Mouse (Mus musculus) CH12.LX (cell line): ENCODE data around the gene Kyat1. TPM values are rescaled to one million over a fixed set of nuclear protein-coding genes. Genes with fewer than 3 reads are reported as not detected.

Source experiments
- DNase-seq: peaks from one replicate; pipeline ENCODE4 v3.0.0-alpha.2; 2013; ENCODE audit errors: extremely low read depth
- H3K27ac ChIP-seq: 2 replicates; pipeline ENCODE4 v1.5.1; 2012; ENCODE audit warnings: low read depth, mild to moderate bottlenecking, control low read depth, moderate library complexity; ENCODE audit not compliant: insufficient read depth
- H3K27me3 ChIP-seq: replicated peaks from 2 replicates; pipeline ENCODE3; 2012; ENCODE audit warnings: inconsistent platforms
- H3K36me3 ChIP-seq, 2 experiments: replicated peaks in 1 of 2; 2 replicates each; pipeline versions ENCODE3 to v1.6.1; 2012; ENCODE audit warnings: inconsistent platforms in 1 of 2, low read length in 1 of 2, mild to moderate bottlenecking in 1 of 2, mixed read lengths in 1 of 2, moderate library complexity in 1 of 2; ENCODE audit not compliant: control insufficient read depth in 1 of 2, insufficient read depth in 1 of 2
- H3K4me1 ChIP-seq, 2 experiments: 2 replicates each; pipeline ENCODE4 v1.6.1; 2012; ENCODE audit warnings: inconsistent platforms in 1 of 2, moderate library complexity in 1 of 2; ENCODE audit not compliant: insufficient read depth in 2 of 2, control insufficient read depth in 1 of 2
- H3K4me2 ChIP-seq: 2 replicates; pipeline ENCODE4 v1.6.1; 2012; ENCODE audit warnings: low read depth, mild to moderate bottlenecking, control low read depth; ENCODE audit not compliant: poor library complexity, insufficient read depth, severe bottlenecking
- H3K4me3 ChIP-seq, 3 experiments: fragments of 150-350 bp in 1 of 3; sonication (generic) in 1 of 3; replicated peaks in 1 of 3; 2 replicates each; pipeline versions ENCODE3 to v1.5.1; 2011 to 2012; ENCODE audit warnings: low read depth in 2 of 3, low read length in 2 of 3, mild to moderate bottlenecking in 2 of 3, moderate library complexity in 2 of 3, control low read depth in 1 of 3, improper control_type of control experiment in 1 of 3, inconsistent platforms in 1 of 3, mixed read lengths in 1 of 3; ENCODE audit not compliant: poor library complexity in 1 of 3
- H3K79me2 ChIP-seq: replicated peaks from 2 replicates; pipeline ENCODE4 v1.6.1; 2012; ENCODE audit warnings: mild to moderate bottlenecking, moderate library complexity; ENCODE audit not compliant: control insufficient read depth, poor library complexity, insufficient read depth, severe bottlenecking; ENCODE audit errors: extremely low read depth
- H3K9ac ChIP-seq: 2 replicates; pipeline ENCODE4 v1.6.1; 2012; ENCODE audit warnings: low read depth, mild to moderate bottlenecking, control low read depth, moderate library complexity; ENCODE audit not compliant: insufficient read depth
- H3K9me3 ChIP-seq: replicated peaks from 2 replicates; pipeline ENCODE3; 2012; ENCODE audit warnings: low read length, inconsistent platforms, mixed read lengths
- BHLHE40 ChIP-seq: IDR thresholded peaks from 2 replicates; pipeline ENCODE4 v1.6.1; 2011; ENCODE audit warnings: mild to moderate bottlenecking, low read depth, low read length, improper control_type of control experiment
- CHD1 ChIP-seq: IDR thresholded peaks from 2 replicates; pipeline ENCODE4 v1.6.1; 2012; ENCODE audit warnings: low read depth, low read length, improper control_type of control experiment, inconsistent platforms
- CTCF ChIP-seq, 2 experiments: IDR thresholded peaks in 1 of 2; conservative IDR thresholded peaks in 1 of 2; 2 replicates each; pipeline ENCODE4 v1.5.1; 2011 to 2012; ENCODE audit warnings: low read depth in 2 of 2, low read length in 2 of 2, improper control_type of control experiment in 1 of 2, inconsistent platforms in 1 of 2, mild to moderate bottlenecking in 1 of 2, moderate library complexity in 1 of 2
- E2F4 ChIP-seq: IDR thresholded peaks from 2 replicates; pipeline ENCODE4 v1.6.1; 2011; ENCODE audit warnings: low read depth, low read length, improper control_type of control experiment; ENCODE audit not compliant: insufficient replicate concordance
- ELF1 ChIP-seq: IDR thresholded peaks from 2 replicates; pipeline ENCODE4 v1.6.1; 2014; ENCODE audit warnings: low read depth, mild to moderate bottlenecking, inconsistent platforms, low read length, improper control_type of control experiment
- EP300 ChIP-seq: IDR thresholded peaks from 2 replicates; pipeline ENCODE4 v1.6.1; 2011; ENCODE audit warnings: low read length, improper control_type of control experiment
- GABPA ChIP-seq: IDR thresholded peaks from 2 replicates; pipeline ENCODE4 v1.6.1; 2012; ENCODE audit warnings: low read depth, low read length, improper control_type of control experiment, inconsistent platforms; ENCODE audit not compliant: insufficient replicate concordance
- HCFC1 ChIP-seq: IDR thresholded peaks from 2 replicates; pipeline ENCODE4 v1.6.1; 2012; ENCODE audit warnings: low read depth, mild to moderate bottlenecking, inconsistent platforms, low read length, improper control_type of control experiment
- IRF4 ChIP-seq: IDR thresholded peaks from 2 replicates; pipeline ENCODE4 v1.6.1; 2014; ENCODE audit warnings: low read depth, mild to moderate bottlenecking, inconsistent platforms, low read length, improper control_type of control experiment
- JUN ChIP-seq: IDR thresholded peaks from 2 replicates; pipeline ENCODE4 v1.6.1; 2011; ENCODE audit warnings: low read depth, mild to moderate bottlenecking, low read length, improper control_type of control experiment, moderate library complexity; ENCODE audit not compliant: insufficient read depth
- JUND ChIP-seq: conservative IDR thresholded peaks from 2 replicates; pipeline ENCODE4 v1.6.1; 2011; ENCODE audit warnings: low read depth, low read length, improper control_type of control experiment
- KAT2A ChIP-seq: IDR thresholded peaks from 2 replicates; pipeline ENCODE4 v1.6.1; 2012; ENCODE audit warnings: low read length, improper control_type of control experiment, inconsistent platforms; ENCODE audit not compliant: insufficient replicate concordance
- MAFK ChIP-seq: IDR thresholded peaks from 2 replicates; pipeline ENCODE4 v1.6.1; 2011; ENCODE audit warnings: low read length, improper control_type of control experiment; ENCODE audit not compliant: insufficient replicate concordance
- MAX ChIP-seq: IDR thresholded peaks from 2 replicates; pipeline ENCODE4 v1.6.1; 2011; ENCODE audit warnings: low read length, improper control_type of control experiment
- MAZ ChIP-seq: IDR thresholded peaks from 2 replicates; pipeline ENCODE4 v1.6.1; 2012; ENCODE audit warnings: low read depth, mild to moderate bottlenecking, inconsistent platforms, low read length, improper control_type of control experiment, moderate library complexity
- MEF2A ChIP-seq: IDR thresholded peaks from 2 replicates; pipeline ENCODE4 v1.6.1; 2014; ENCODE audit warnings: low read depth, mild to moderate bottlenecking, inconsistent platforms, low read length, improper control_type of control experiment, borderline replicate concordance
- MYC ChIP-seq: IDR thresholded peaks from 2 replicates; pipeline ENCODE4 v1.6.1; 2011; ENCODE audit warnings: low read depth, mild to moderate bottlenecking, improper control_type of control experiment, low read length
- NELFE ChIP-seq: IDR thresholded peaks from 2 replicates; pipeline ENCODE4 v1.6.1; 2011; ENCODE audit warnings: low read depth, low read length, improper control_type of control experiment
- NRF1 ChIP-seq: IDR thresholded peaks from 2 replicates; pipeline ENCODE4 v1.6.1; 2014; ENCODE audit warnings: low read depth, mild to moderate bottlenecking, inconsistent platforms, low read length, improper control_type of control experiment, moderate library complexity
- PAX5 ChIP-seq: IDR thresholded peaks from 2 replicates; pipeline ENCODE4 v1.6.1; 2012; ENCODE audit warnings: low read length, inconsistent platforms, mixed read lengths
- POLR2A ChIP-seq: IDR thresholded peaks from 2 replicates; pipeline ENCODE4 v1.6.1; 2011; ENCODE audit warnings: low read depth, mild to moderate bottlenecking, improper control_type of control experiment, low read length
- RCOR1 ChIP-seq: conservative IDR thresholded peaks from 2 replicates; pipeline ENCODE4 v1.6.1; 2012; ENCODE audit warnings: low read depth, mild to moderate bottlenecking, inconsistent platforms, low read length, improper control_type of control experiment
- SIN3A ChIP-seq: IDR thresholded peaks from 2 replicates; pipeline ENCODE4 v1.6.1; 2012; ENCODE audit warnings: low read length, improper control_type of control experiment, inconsistent platforms
- TCF12 ChIP-seq: IDR thresholded peaks from 2 replicates; pipeline ENCODE4 v1.6.1; 2014; ENCODE audit warnings: low read depth, mild to moderate bottlenecking, inconsistent platforms, low read length, improper control_type of control experiment
- UBTF ChIP-seq: IDR thresholded peaks from 2 replicates; pipeline ENCODE4 v1.6.1; 2012; ENCODE audit warnings: low read depth, mild to moderate bottlenecking, inconsistent platforms, low read length, improper control_type of control experiment, moderate library complexity
- USF1 ChIP-seq: IDR thresholded peaks from 2 replicates; pipeline ENCODE4 v1.6.1; 2014; ENCODE audit warnings: low read depth, mild to moderate bottlenecking, inconsistent platforms, low read length, improper control_type of control experiment
- USF2 ChIP-seq: conservative IDR thresholded peaks from 2 replicates; pipeline ENCODE4 v1.6.1; 2011; ENCODE audit warnings: low read depth, low read length, improper control_type of control experiment
- ZC3H11A ChIP-seq: IDR thresholded peaks from 2 replicates; pipeline ENCODE4 v1.6.1; 2012; ENCODE audit warnings: low read depth, mild to moderate bottlenecking, inconsistent platforms, low read length, improper control_type of control experiment
- ZKSCAN1 ChIP-seq: IDR thresholded peaks from 2 replicates; pipeline ENCODE4 v1.6.1; 2012; ENCODE audit warnings: low read depth, inconsistent platforms, low read length, improper control_type of control experiment, borderline replicate concordance
- ZMIZ1 ChIP-seq: IDR thresholded peaks from 2 replicates; pipeline ENCODE4 v1.6.1; 2012; ENCODE audit warnings: low read depth, mild to moderate bottlenecking, inconsistent platforms, low read length, improper control_type of control experiment
- ZNF384 ChIP-seq: IDR thresholded peaks from 2 replicates; pipeline ENCODE4 v1.6.1; 2012; ENCODE audit warnings: low read depth, low read length, improper control_type of control experiment, inconsistent platforms
- dilution Hi-C: fragments of 300-500 bp; cut with MboI; formaldehyde crosslinking; loops from 2 replicates; pipeline ENCODE4 v1.14.3; 2020; ENCODE audit warnings: low sequenced_read_pairs; ENCODE audit not compliant: extremely low pct_unique_long_range_greater_than_20kb, extremely low pct_ligation_motif_present
- in situ Hi-C: fragments of 300-500 bp; cut with MboI; formaldehyde crosslinking; loops from 3 replicates; pipeline ENCODE4 v1.14.3; 2019; ENCODE audit warnings: low sequenced_read_pairs, low pct_ligation_motif_present, low pct_unique_long_range_greater_than_20kb, mixed read lengths
- polyA plus RNA-seq: library from polyadenylated mRNA; unstranded; fragments of >175 nt; gene quantifications from 2 replicates; pipeline ENCODE4 v1.2.1, GENCODE M21; 2012; ENCODE audit warnings: low read depth; ENCODE audit not compliant: insufficient read length
- total RNA-seq, 2 experiments: library from RNA; depleted of rRNA; stranded (reverse); fragments of 300-350 nt in 1 of 2; fragments of >200 nt in 1 of 2; gene quantifications; 2 replicates each; pipeline ENCODE4 v1.2.3; 2012 to 2014

The Kyat1 gene
- total and polyA plus RNA-seq, 3 experiments = 5.0 to 7.0 (median 5.4) TPM

GRCm38 (mm10) chr2:30237881-30238280, 32.2 kb upstream of the Kyat1 start:
- peak overlapping the region; percentile 35 for H3K27ac ChIP-seq
- peaks cover 8 to 34% of the 10 kb centered on the region in 2 experiments; a peak in 3 of 4 replicates for H3K4me1 ChIP-seq
- H3K27me3 ChIP-seq = no peaks in the 10 kb centered on the region
- H3K9ac ChIP-seq = peak overlapping the region; percentile 78
- DNase-seq = peak; percentile 18
- H3K4me3 ChIP-seq = peak overlapping the region; percentile 53 to 84 (median 80)
- H3K79me2 ChIP-seq = no peaks in the 10 kb centered on the region
- in situ Hi-C loops = no loop called here
- no peaks in the 10 kb centered on the region for H3K9me3 ChIP-seq
- dilution Hi-C loops = no loop called here
- peaks cover 9 to 32% of the 10 kb centered on the region in 2 experiments for H3K36me3 ChIP-seq
- TF ChIP-seq HCFC1 (no peak), UBTF (peak; percentile 70; the same call in 1 of the 2 replicates)
- peak overlapping the region; percentile 69 for H3K4me2 ChIP-seq

GRCm38 (mm10) chr2:30237199-30237880, 31.7 kb upstream of the Kyat1 start, which contains the start of gene Lrrc8a:
Lrrc8a (plus strand) TSS chr2:30237715.
- peak within 1 kb of the TSS; percentile 71 for H3K27ac ChIP-seq
- H3K9me3 ChIP-seq = no peaks in the 10 kb centered on the region
- peak within 1 kb of the TSS; percentile 95 for H3K4me2 ChIP-seq
- H3K27me3 ChIP-seq = no peaks in the 10 kb centered on the region
- no peaks in the 10 kb centered on the region for H3K79me2 ChIP-seq
- H3K4me3 ChIP-seq = peak within 1 kb of the TSS; percentile 80 to 84 (median 82)
- peak within 1 kb of the TSS; percentile 90 for H3K9ac ChIP-seq
- in situ Hi-C loops (no loop called here), dilution Hi-C loops (no loop called here)
- H3K4me1 ChIP-seq = peaks cover 5 to 29% of the 10 kb centered on the region in 2 experiments; a peak in 3 of 4 replicates
- peak; percentile 98 for DNase-seq
- peaks cover 9 to 26% of the 10 kb centered on the region in 2 experiments for H3K36me3 ChIP-seq
- TF ChIP-seq USF2 (peak; percentile 81), TCF12 (peak; percentile 62), CHD1 (no peak; the same call in 1 of the 2 replicates), MAZ (peak; percentile 71), CTCF (conservative IDR thresholded peaks at IDR 0.05 in 1 of 2, IDR thresholded peaks at IDR 0.05 in 1 of 2; ENCODE audit: low read depth in 2 of 2, low read length in 2 of 2) (peak in 1 of 2 experiments; percentile 59; a peak in 2 of 4 replicates), JUN (peak; percentile 51; the same call in 1 of the 2 replicates), MAFK (no peak), NRF1 (peak; percentile 79), IRF4 (peak; percentile 70), EP300 (no peak), E2F4 (no peak), USF1 (peak; percentile 90), PAX5 (no peak), ZNF384 (no peak), GABPA (peak; percentile 21; the same call in 1 of the 2 replicates), MAX (peak; percentile 97), ZC3H11A (no peak), KAT2A (peak; percentile 88; the same call in 1 of the 2 replicates), ZMIZ1 (peak; percentile 45; the same call in 1 of the 2 replicates), MEF2A (peak; percentile 44), JUND (peak; percentile 35; the same call in 1 of the 2 replicates), SIN3A (peak; percentile 99), MYC (peak; percentile 96), ELF1 (peak; percentile 98), BHLHE40 (peak; percentile 92), NELFE (peak; percentile 72), HCFC1 (peak; percentile 97), POLR2A (peak; percentile 72; the same call in 1 of the 2 replicates), ZKSCAN1 (no peak), UBTF (0 out of 2 replicates have a peak, but pooled peaks have one; percentile 79), RCOR1 (no peak)
